In the genomic region with DNA sequence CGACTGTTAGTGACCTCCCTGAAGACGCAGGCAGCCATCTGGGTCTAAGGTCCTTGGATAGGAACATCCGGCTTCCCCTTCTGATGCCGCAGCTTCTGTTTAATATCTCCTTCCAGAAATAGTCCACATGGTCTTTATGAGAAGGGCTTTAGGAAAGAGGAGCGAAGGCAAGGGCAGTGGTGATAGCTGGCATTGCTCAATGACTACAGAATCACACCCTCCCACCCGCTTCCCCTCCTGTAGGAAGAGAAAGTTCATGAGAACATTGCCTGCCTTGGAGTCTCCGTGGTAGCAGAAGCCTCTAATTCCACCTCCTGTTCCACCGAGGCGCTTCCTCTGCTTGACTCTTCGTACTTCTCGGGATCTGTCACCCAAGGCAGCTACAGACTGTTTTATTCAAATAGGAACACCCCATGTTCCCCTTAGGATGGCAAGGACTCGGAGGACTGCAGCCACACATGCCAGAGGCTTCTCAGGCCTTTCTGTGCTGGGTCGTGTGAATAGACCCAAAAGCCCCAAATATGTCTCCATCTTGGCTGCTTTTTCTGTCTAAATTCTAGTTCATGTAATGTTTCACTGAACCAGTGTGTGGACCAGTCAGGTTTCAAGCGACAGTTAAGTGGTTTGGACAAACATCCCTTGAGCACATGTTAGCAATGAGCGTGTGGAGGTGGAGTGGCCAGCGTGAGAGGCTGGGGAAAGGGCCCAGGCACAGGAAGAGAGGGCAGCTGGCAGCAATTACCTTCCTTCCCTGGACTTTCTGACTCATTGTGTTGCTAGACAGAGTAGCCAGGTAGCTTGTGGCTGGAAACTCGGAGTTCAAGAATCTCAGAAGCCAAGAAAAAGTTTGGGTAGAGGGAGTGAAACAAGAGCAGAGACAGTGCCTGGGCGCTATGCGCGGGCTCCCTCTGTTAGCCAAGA, we compare ENCODE assay signal across 9 mouse cellular contexts. TPM values are rescaled to one million over a fixed set of nuclear protein-coding genes. Genes with fewer than 3 reads are reported as not detected.
DNase-seq lines count a peak whose midpoint lies in the region; ATAC-seq and TF ChIP-seq lines count a peak whose summit lies in the region.
"Had no signal": no experiment of that assay in that cellular context is flagged by ENCODE, and none has a peak within 500 bp of the region (broad histone marks: within the 10 kb centered on the region; RNA-seq: fewer than 3 reads in every experiment).

No protein-coding gene starts in this region.

- H3K27ac ChIP-seq in hindbrain, embryonic 13.5 days = peak overlapping the region; percentile 36; the same call in 1 of the 2 replicates
- H3K27ac ChIP-seq in hindbrain, postnatal 0 days = no peak overlapping the region
- peak overlapping the region; percentile 63 for H3K27ac ChIP-seq in limb, embryonic 11.5 days (replicated peaks; ENCODE audit: low read depth, low read length)
- H3K27ac ChIP-seq in left cerebral cortex, adult 2 months = no peak overlapping the region

- TF ChIP-seq CTCF in hindbrain, postnatal 0 days (IDR thresholded peaks at IDR 0.05; ENCODE audit: low read depth) = no peak
- TF ChIP-seq CTCF in left cerebral cortex, adult 2 months (IDR thresholded peaks at IDR 0.05) = no peak

- no peak overlapping the region for H3K4me3 ChIP-seq in hindbrain, embryonic 13.5 days
- H3K4me3 ChIP-seq in hindbrain, postnatal 0 days (ENCODE audit: low read length) = no peak overlapping the region
- no peak overlapping the region for H3K4me3 ChIP-seq in limb, embryonic 11.5 days (ENCODE audit: low read depth, low read length)
- no peak overlapping the region for H3K4me3 ChIP-seq in left cerebral cortex, adult 2 months

- H3K36me3 ChIP-seq in hindbrain, embryonic 13.5 days = no peaks in the 10 kb centered on the region
- no peaks in the 10 kb centered on the region for H3K36me3 ChIP-seq in hindbrain, postnatal 0 days (ENCODE audit: insufficient read depth, low read length)
- H3K36me3 ChIP-seq in limb, embryonic 11.5 days (ENCODE audit: control insufficient read depth, insufficient read depth, low read length) = no peaks in the 10 kb centered on the region

- no peak overlapping the region for H3K9ac ChIP-seq in hindbrain, embryonic 13.5 days
- H3K9ac ChIP-seq in hindbrain, postnatal 0 days (replicated peaks; ENCODE audit: low read length) = no peak overlapping the region
- no peak overlapping the region for H3K9ac ChIP-seq in limb, embryonic 11.5 days (ENCODE audit: low read length)

- ATAC-seq in hindbrain, embryonic 13.5 days (ENCODE audit: low FRiP score) = no peak
- ATAC-seq in hindbrain, postnatal 0 days = no peak
- 0 out of 2 replicates have a peak, but pooled peaks have one; percentile 7 for ATAC-seq in common myeloid progenitor, adult 5-6 weeks (replicated peaks; ENCODE audit: low read depth, poor library complexity, severe bottlenecking)
- ATAC-seq in limb, embryonic 11.5 days (ENCODE audit: insufficient number of reproducible peaks, low FRiP score, low TSS enrichment, low read depth) = peak; percentile 56; the same call in 1 of the 2 replicates
- ATAC-seq in megakaryocyte progenitor cell, adult 5-6 weeks (replicated peaks; ENCODE audit: poor library complexity) = peak; percentile 33

- no peaks in the 10 kb centered on the region for H3K9me3 ChIP-seq in hindbrain, embryonic 13.5 days
- H3K9me3 ChIP-seq in hindbrain, postnatal 0 days (ENCODE audit: low read length) = no peaks in the 10 kb centered on the region
- no peaks in the 10 kb centered on the region for H3K9me3 ChIP-seq in limb, embryonic 11.5 days (ENCODE audit: control insufficient read depth, low read length)

- no peaks in the 10 kb centered on the region for H3K27me3 ChIP-seq in hindbrain, embryonic 13.5 days
- H3K27me3 ChIP-seq in hindbrain, postnatal 0 days (ENCODE audit: insufficient read depth, low read length) = no peaks in the 10 kb centered on the region
- no peaks in the 10 kb centered on the region for H3K27me3 ChIP-seq in limb, embryonic 11.5 days (ENCODE audit: control insufficient read depth, insufficient read depth, low read length)

- no peak for DNase-seq in hindbrain, postnatal 0 days (ENCODE audit: low spot score)
- peak; percentile 78 for DNase-seq in limb, embryonic 11.5 days (ENCODE audit: low spot score)
- no peak for DNase-seq in left cerebral cortex, adult 2 months (ENCODE audit: extremely low spot score in 1 of 2, low spot score in 2 of 2)
- DNase-seq in cerebellum, postnatal 14 days = no peak
- DNase-seq: left cerebral cortex, postnatal 4 days; thymus, postnatal 36 days had no signal

- no peak overlapping the region for H3K4me2 ChIP-seq in hindbrain, embryonic 13.5 days
- no peak overlapping the region for H3K4me2 ChIP-seq in hindbrain, postnatal 0 days (ENCODE audit: low read depth, low read length)
- H3K4me2 ChIP-seq in limb, embryonic 11.5 days (ENCODE audit: low read depth, severe bottlenecking) = no peak overlapping the region

- 88% methylated on average over 20 of the region's 20 CpGs for WGBS in hindbrain, embryonic 13.5 days
- 83% methylated on average over 20 of the region's 20 CpGs for WGBS in hindbrain, postnatal 0 days
- 60% methylated on average over 20 of the region's 20 CpGs for WGBS in limb, embryonic 11.5 days

- peaks cover 44% of the 10 kb centered on the region for H3K4me1 ChIP-seq in hindbrain, embryonic 13.5 days (replicated peaks)
- H3K4me1 ChIP-seq in hindbrain, postnatal 0 days (ENCODE audit: insufficient read depth, low read length) = peaks cover 22% of the 10 kb centered on the region
- peaks cover 68% of the 10 kb centered on the region for H3K4me1 ChIP-seq in limb, embryonic 11.5 days (ENCODE audit: control insufficient read depth, insufficient read depth, low read length)

- intact Hi-C loops in left cerebral cortex, adult 2 months (cut with DNase I) = no loop called here

RNA-seq across cellular contexts. Expression of gene Notch2, which starts 42.7 kb away (rescaled TPM):
- polyA plus RNA-seq in hindbrain, embryonic 13.5 days (2015; fragmentation: Nextera tagmentation; extraction: Ambion mirVana) = 11.1 and 12.0 TPM in 2 replicates
- total RNA-seq in hindbrain, postnatal 0 days (2014; rRNA removed) = 37.7 and 44.9 TPM in 2 replicates
- 9.5 and 9.9 TPM in 2 replicates for polyA plus RNA-seq in hindbrain, postnatal 0 days (2015; fragmentation: Nextera tagmentation; extraction: Ambion mirVana)
- 41.1 and 48.9 TPM in 2 replicates for total RNA-seq in common myeloid progenitor, adult 5-6 weeks (2017)
- 33.4 and 35.1 TPM in 2 replicates for polyA plus RNA-seq in limb, embryonic 11.5 days (2014; fragmentation: Nextera tagmentation; extraction: Ambion mirVana)
- 23.5 and 23.6 TPM in 2 replicates for total RNA-seq in megakaryocyte progenitor cell, adult 5-6 weeks (2015)
- 20.9 and 21.8 TPM in 2 replicates for total RNA-seq in megakaryocyte progenitor cell, adult 5-6 weeks (2017)
- 10 to 100 TPM; 13.7 to 14.6 TPM for total RNA-seq in left cerebral cortex, adult 2 months (2021)

Comparison
In these comparisons a context has a peak if more than half of its experiments do, and no peak if none do; other contexts are left out.
1. H3K27ac ChIP-seq: peak in hindbrain, embryonic 13.5 days (single experiment) and limb, embryonic 11.5 days (single experiment); none in hindbrain, postnatal 0 days (single experiment) and left cerebral cortex, adult 2 months (single experiment).
2. ATAC-seq: peak in common myeloid progenitor, adult 5-6 weeks (single experiment), limb, embryonic 11.5 days (single experiment) and megakaryocyte progenitor cell, adult 5-6 weeks (single experiment); none in hindbrain, embryonic 13.5 days (single experiment) and hindbrain, postnatal 0 days (single experiment).